In genomic region chr13:44419472-44420226, GRCm38 (mm10) we compare ENCODE assay signal across 8 mouse cellular contexts.
DNase-seq lines count a peak whose midpoint lies in the region; ATAC-seq lines count a peak whose summit lies in the region.

No protein-coding gene starts in this region.

- no peak overlapping the region; the same call in 1 of the 2 replicates for H3K4me3 ChIP-seq in heart, embryonic 13.5 days
- no peak overlapping the region for H3K4me3 ChIP-seq in stomach, embryonic 15.5 days (replicated peaks)

- H3K36me3 ChIP-seq in heart, embryonic 13.5 days: no peaks in the 10 kb centered on the region
- no peaks in the 10 kb centered on the region for H3K36me3 ChIP-seq in stomach, embryonic 15.5 days

- peak overlapping the region; percentile 13; the same call in 1 of the 2 replicates for H3K27ac ChIP-seq in heart, embryonic 13.5 days (replicated peaks)
- peak overlapping the region; percentile 2; the same call in 1 of the 2 replicates for H3K27ac ChIP-seq in stomach, embryonic 15.5 days

- no peaks in the 10 kb centered on the region for H3K27me3 ChIP-seq in heart, embryonic 13.5 days (replicated peaks)
- H3K27me3 ChIP-seq in stomach, embryonic 15.5 days (replicated peaks): no peaks in the 10 kb centered on the region

- WGBS in heart, embryonic 13.5 days: 19% methylated on average over 14 of the region's 15 CpGs
- 20% methylated on average over 12 of the region's 15 CpGs for WGBS in stomach, embryonic 15.5 days

- peak overlapping the region; percentile 72 for H3K9ac ChIP-seq in heart, embryonic 13.5 days
- no peak overlapping the region for H3K9ac ChIP-seq in stomach, embryonic 15.5 days

- no peaks in the 10 kb centered on the region for H3K9me3 ChIP-seq in heart, embryonic 13.5 days
- no peaks in the 10 kb centered on the region for H3K9me3 ChIP-seq in stomach, embryonic 15.5 days

- ATAC-seq in heart, embryonic 13.5 days (ENCODE audit: extremely low read depth, insufficient number of reproducible peaks, low FRiP score, low TSS enrichment): no peak
- peak; percentile 33 for ATAC-seq in stomach, embryonic 15.5 days (ENCODE audit: insufficient read depth, low FRiP score, low read depth)

- peak overlapping the region; percentile 61 for H3K4me2 ChIP-seq in heart, embryonic 13.5 days
- H3K4me2 ChIP-seq in stomach, embryonic 15.5 days: peak overlapping the region; percentile 9; the same call in 1 of the 2 replicates

- peaks cover 54% of the 10 kb centered on the region for H3K4me1 ChIP-seq in heart, embryonic 13.5 days
- H3K4me1 ChIP-seq in stomach, embryonic 15.5 days: peaks cover 18% of the 10 kb centered on the region

- DNase-seq in spleen, postnatal 36 days (ENCODE audit: low spot score in 2 of 2): peak; percentile 10 to 37
- no peak for DNase-seq in spleen, adult 18-20 months
- peak; percentile 77 for DNase-seq in kidney, postnatal 10 days
- peak; percentile 34 to 57 for DNase-seq in lung, postnatal 4 days
- no peak for DNase-seq in layer of hippocampus, adult 9-10 months (ENCODE audit: low spot score)
- DNase-seq in layer of hippocampus, postnatal 10 days (ENCODE audit: low spot score in 2 of 2): no peak

Comparison
In these comparisons a context has a peak if more than half of its experiments do, and no peak if none do; other contexts are left out.
1. DNase-seq: peak in spleen, postnatal 36 days (2 of 2), kidney, postnatal 10 days (single experiment) and lung, postnatal 4 days (2 of 2); none in spleen, adult 18-20 months (0 of 2), layer of hippocampus, adult 9-10 months (single experiment) and layer of hippocampus, postnatal 10 days (0 of 2).